Mouse (Mus musculus): ENCODE measurements around the gene Mucl3. TPM values are rescaled to one million over a fixed set of nuclear protein-coding genes. Genes with fewer than 3 reads are reported as not detected.

Mucl3 gene
- polyA plus RNA-seq, 1 experiment from 2014 or later, result 0.12 TPM

DNA sequence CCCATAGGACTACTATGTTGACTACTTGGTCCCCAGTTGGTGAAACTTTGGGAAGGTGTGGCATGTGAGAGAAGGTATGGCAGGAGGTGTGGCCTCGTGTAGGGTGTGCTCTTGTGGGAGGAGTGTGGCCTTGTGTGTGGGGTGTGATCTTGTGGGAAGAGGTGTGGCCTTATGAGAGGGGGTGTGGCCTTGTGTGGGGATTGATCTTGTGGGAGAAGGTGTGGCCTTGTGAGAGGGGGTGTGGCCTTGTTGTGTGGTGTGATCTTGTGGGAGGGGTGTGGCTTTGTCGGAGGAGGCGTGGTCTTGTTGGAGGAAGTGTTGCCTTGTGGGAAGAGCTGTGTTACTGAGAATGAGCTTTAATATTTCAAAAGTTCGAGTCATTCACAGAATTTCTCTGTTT lies 26.4 kb downstream of the Mucl3 start:
- no peaks in the 10 kb centered on the region for H3K36me3 ChIP-seq (replicated peaks)
- H3K4me1 ChIP-seq, result no peaks in the 10 kb centered on the region
- H3K27me3 ChIP-seq (ENCODE audit: poor library complexity, severe bottlenecking), result no peaks in the 10 kb centered on the region
- no peak overlapping the region for H3K4me3 ChIP-seq
- WGBS, result 83% methylated on average over 4 of the region's 4 CpGs
- H3K27ac ChIP-seq, result no peak overlapping the region
- DNase-seq (ENCODE audit: extremely low spot score, low spot score), result no peak
- peaks cover 3% of the 10 kb centered on the region; the same call in 1 of the 2 replicates for H3K9me3 ChIP-seq

DNA sequence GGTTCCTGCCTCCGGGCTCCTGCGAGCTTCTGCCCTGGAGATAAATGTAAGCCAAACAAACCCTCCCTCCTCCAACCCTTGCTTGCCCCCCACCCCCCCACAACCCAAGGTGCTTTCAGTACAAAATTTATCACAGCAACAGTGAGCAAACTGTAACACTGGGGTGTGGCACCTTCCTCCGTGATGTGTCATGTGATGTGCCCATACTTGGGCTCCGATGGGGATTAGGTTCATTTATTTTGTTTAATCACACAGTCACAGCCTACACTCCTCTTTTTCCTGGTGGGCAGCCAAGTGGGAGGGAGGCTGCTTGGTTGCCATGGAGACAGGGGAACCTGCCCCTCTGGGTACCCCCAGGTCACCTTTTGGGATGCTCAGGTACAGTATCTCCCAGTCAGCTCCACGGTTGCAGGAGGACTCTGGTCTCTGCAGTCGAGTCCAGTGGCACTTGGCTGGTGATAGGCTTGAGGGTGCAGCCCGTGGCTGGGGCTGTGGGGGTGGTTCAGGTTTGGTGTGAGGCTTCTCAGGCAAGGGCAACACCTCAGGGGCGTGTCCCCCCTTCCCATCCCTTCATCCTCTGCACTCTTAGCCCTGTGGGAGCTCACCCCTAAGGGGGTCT lies 41.6 kb downstream of the Mucl3 start:
- WGBS, result 59% methylated on average over 8 of the region's 8 CpGs

DNA sequence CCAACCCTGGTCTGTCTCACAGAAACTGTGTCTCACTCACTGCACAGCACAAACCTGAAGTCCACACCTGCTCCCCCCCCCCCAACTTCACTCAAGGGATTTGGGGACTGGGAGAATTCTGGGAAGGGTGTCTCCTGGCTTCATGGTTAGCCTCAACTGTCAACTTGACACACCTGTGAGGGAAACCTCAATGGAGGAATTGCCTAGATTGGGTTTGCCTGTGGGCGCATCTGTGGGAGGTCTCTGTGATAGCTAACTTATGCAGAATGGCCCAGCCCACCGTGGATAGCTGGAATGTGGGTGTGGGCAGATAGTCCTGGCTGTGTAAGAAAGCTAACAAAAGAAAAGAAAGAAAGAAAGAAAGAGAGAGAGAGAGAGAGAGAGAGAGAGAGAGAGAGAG lies 42.2 kb downstream of the Mucl3 start, which contains the start of gene Sfta2:
Sfta2 (plus strand) TSS at position 301 of the 400 bp plus-strand sequence.
- DNase-seq (ENCODE audit: extremely low spot score, low spot score), result no peak
- H3K4me3 ChIP-seq, result no peak within 1 kb of the TSS
- peaks cover 6% of the 10 kb centered on the region; the same call in 1 of the 2 replicates for H3K9me3 ChIP-seq
- H3K4me1 ChIP-seq, result 0 out of 2 replicates have a peak, but pooled peaks cover 10% of the 10 kb centered on the region
- H3K27ac ChIP-seq, result no peak within 1 kb of the TSS
- 67% methylated on average over 2 of the region's 2 CpGs for WGBS
- H3K27me3 ChIP-seq (ENCODE audit: poor library complexity, severe bottlenecking), result no peaks in the 10 kb centered on the region
- no peaks in the 10 kb centered on the region for H3K36me3 ChIP-seq (replicated peaks)

More for the DNA sequence above, 41.6 kb downstream of the Mucl3 start:
- H3K4me3 ChIP-seq, result no peak overlapping the region
- no peaks in the 10 kb centered on the region for H3K36me3 ChIP-seq (replicated peaks)
- peaks cover 6% of the 10 kb centered on the region; the same call in 1 of the 2 replicates for H3K9me3 ChIP-seq
- no peaks in the 10 kb centered on the region for H3K27me3 ChIP-seq (ENCODE audit: poor library complexity, severe bottlenecking)
- H3K27ac ChIP-seq, result no peak overlapping the region
- no peak for DNase-seq (ENCODE audit: extremely low spot score, low spot score)
- 0 out of 2 replicates have a peak, but pooled peaks cover 10% of the 10 kb centered on the region for H3K4me1 ChIP-seq

DNA sequence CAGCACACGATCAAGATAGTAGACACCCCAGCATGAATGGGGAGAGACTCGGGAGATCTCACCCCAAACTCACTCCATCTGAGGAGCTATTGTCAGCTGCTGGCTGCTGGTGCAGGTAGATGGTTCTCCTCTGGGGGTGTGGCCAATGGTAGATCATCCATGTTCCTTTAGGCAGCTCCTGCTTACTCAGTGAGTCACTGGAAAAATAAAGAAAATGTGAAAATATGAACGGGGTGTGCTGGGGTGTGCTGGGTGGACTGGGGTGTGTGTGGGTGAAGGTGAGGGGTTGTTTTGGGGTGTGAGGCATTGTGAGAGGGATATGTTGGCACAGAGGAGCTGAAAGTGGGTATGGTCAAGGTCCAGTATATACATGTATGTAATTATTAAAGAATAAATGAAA lies 46.1 kb downstream of the Mucl3 start:
- Histone ChIP-seq H3K4me1 (0 out of 2 replicates have a peak, but pooled peaks cover 10% of the 10 kb centered on the region), H3K4me3 (no peak overlapping the region), H3K36me3 (replicated peaks) (no peaks in the 10 kb centered on the region), H3K27ac (no peak overlapping the region), H3K27me3 (ENCODE audit: poor library complexity, severe bottlenecking) (no peaks in the 10 kb centered on the region), H3K9me3 (peaks cover 6% of the 10 kb centered on the region; the same call in 1 of the 2 replicates)
- no peak for DNase-seq (ENCODE audit: extremely low spot score, low spot score)
- WGBS, result 90% methylated on average over 3 of the region's 3 CpGs

DNA sequence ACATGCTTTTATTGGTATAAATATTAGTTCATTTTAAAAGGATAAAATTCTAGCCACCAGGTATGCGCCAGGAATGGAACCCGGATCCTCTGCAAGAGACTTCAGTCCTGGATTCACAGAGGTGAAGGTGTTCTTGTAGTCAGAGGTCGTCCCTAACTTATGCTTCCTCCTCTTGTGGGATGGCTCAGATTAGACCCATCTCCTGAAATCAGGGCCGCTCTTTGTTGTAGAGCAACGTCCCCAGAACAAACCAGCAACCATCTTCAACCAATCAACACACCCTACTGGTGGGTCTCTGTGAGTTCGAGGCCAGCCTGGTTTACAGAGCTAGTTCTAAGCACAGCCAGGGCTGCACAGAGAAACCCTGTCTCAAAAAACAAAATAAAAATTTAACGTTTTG lies 49.0 kb downstream of the Mucl3 start:
- DNase-seq (ENCODE audit: extremely low spot score, low spot score), result no peak
- Histone ChIP-seq H3K9me3 (peaks cover 6% of the 10 kb centered on the region; the same call in 1 of the 2 replicates), H3K36me3 (replicated peaks) (no peaks in the 10 kb centered on the region), H3K4me1 (0 out of 2 replicates have a peak, but pooled peaks cover 3% of the 10 kb centered on the region), H3K27ac (no peak overlapping the region), H3K27me3 (ENCODE audit: poor library complexity, severe bottlenecking) (no peaks in the 10 kb centered on the region), H3K4me3 (no peak overlapping the region)
- WGBS, result 83% methylated on average over 7 of the region's 7 CpGs

DNA sequence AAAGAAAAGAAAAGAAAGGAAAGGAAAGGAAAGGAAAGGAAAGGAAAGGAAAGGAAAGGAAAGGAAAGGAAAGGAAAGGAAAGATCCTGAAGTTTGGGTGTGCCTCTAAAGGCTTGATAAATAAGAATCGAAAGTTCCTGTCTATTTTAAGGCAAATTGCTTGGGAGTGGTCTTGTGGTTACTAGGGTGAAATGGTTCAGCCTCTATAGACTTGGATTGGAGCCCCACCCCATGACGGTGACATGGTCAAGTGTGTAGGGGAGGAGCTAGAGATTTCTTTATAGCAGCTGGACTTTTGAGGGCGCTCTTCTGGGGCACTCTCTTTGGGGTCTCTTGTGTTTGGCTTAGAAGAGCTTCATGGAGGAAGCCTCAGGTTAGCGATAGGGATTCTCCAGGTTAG lies 49.7 kb downstream of the Mucl3 start:
- no peaks in the 10 kb centered on the region for H3K36me3 ChIP-seq (replicated peaks)
- WGBS, result 43% methylated on average over 4 of the region's 4 CpGs
- no peaks in the 10 kb centered on the region for H3K27me3 ChIP-seq (ENCODE audit: poor library complexity, severe bottlenecking)

DNA sequence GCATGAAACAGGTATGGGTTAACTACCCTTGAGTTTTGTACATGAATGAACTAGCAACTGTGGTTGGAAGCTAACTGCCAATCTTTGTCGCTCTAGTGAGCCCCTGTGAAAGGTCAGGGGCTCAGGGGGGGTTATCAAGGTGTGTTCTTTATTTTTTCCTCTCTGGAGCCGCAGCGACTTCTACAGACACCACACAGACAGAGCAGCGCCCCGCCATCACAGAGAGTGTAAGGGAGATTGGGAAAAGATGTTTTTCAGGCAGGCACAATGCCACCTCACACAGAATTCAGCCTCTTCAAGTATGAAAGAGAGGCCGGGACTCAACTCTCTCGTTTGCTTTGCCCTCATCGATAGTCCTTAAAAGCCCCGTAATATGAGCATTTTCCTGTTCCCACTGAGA lies 51.4 kb downstream of the Mucl3 start:
- H3K27me3 ChIP-seq (ENCODE audit: poor library complexity, severe bottlenecking), result no peaks in the 10 kb centered on the region
- no peak overlapping the region for H3K4me3 ChIP-seq
- no peak for DNase-seq (ENCODE audit: extremely low spot score, low spot score)
- H3K36me3 ChIP-seq (replicated peaks), result no peaks in the 10 kb centered on the region
- H3K27ac ChIP-seq, result no peak overlapping the region
- peaks cover 8% of the 10 kb centered on the region for H3K9me3 ChIP-seq
- H3K4me1 ChIP-seq, result peaks cover 8% of the 10 kb centered on the region
- WGBS, result 90% methylated on average over 9 of the region's 9 CpGs

More for the DNA sequence above, 49.7 kb downstream of the Mucl3 start:
- H3K4me3 ChIP-seq, result no peak overlapping the region
- H3K9me3 ChIP-seq, result peaks cover 6% of the 10 kb centered on the region; the same call in 1 of the 2 replicates
- no peak overlapping the region for H3K27ac ChIP-seq
- H3K4me1 ChIP-seq, result 0 out of 2 replicates have a peak, but pooled peaks cover 3% of the 10 kb centered on the region
- no peak for DNase-seq (ENCODE audit: extremely low spot score, low spot score)

DNA sequence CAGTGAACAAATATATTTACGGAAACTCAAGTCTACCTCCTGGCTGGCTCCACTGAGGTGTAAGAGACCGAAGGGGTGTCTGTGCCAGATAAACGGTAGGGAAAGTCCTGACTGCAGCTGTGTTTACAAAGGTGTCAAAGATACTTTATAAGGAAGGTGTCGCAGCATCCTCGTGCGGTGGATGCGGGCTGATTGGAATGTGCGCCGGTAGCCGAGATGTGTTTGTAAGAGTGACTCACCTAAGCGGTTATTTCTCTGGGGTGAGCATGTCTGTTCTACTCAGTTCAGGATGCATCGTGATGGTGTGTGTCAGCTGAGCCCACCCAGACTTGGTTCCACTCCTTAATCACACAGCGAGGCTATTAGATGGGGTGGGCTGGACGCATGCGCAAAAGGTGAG lies 51.8 kb downstream of the Mucl3 start:
- Histone ChIP-seq H3K4me1 (peaks cover 8% of the 10 kb centered on the region), H3K27ac (no peak overlapping the region), H3K36me3 (replicated peaks) (no peaks in the 10 kb centered on the region), H3K4me3 (no peak overlapping the region), H3K9me3 (peaks cover 5% of the 10 kb centered on the region), H3K27me3 (ENCODE audit: poor library complexity, severe bottlenecking) (no peaks in the 10 kb centered on the region)
- no peak for DNase-seq (ENCODE audit: extremely low spot score, low spot score)
- WGBS, result 94% methylated on average over 15 of the region's 15 CpGs

DNA sequence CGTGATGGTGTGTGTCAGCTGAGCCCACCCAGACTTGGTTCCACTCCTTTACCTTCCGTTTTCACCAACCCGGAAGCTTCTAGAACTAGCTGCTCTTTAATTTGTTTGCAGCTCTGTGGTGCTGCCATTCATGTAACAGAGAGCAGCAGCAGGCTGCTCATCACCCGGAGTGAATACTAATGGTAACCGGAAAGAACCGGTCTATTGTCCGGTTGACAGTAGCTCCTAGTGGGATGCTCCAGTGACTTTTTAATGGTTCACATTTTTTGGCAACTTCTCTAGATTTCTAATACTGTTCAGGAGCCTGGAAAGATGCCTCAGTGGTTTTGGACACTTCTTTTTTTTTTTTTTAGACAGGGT lies 52.3 kb downstream of the Mucl3 start:
- Histone ChIP-seq H3K27me3 (ENCODE audit: poor library complexity, severe bottlenecking) (no peaks in the 10 kb centered on the region), H3K36me3 (replicated peaks) (no peaks in the 10 kb centered on the region), H3K9me3 (peaks cover 4% of the 10 kb centered on the region; the same call in 1 of the 2 replicates), H3K4me1 (peaks cover 8% of the 10 kb centered on the region), H3K27ac (no peak overlapping the region), H3K4me3 (no peak overlapping the region)
- WGBS, result 94% methylated on average over 7 of the region's 7 CpGs
- no peak for DNase-seq (ENCODE audit: extremely low spot score, low spot score)

DNA sequence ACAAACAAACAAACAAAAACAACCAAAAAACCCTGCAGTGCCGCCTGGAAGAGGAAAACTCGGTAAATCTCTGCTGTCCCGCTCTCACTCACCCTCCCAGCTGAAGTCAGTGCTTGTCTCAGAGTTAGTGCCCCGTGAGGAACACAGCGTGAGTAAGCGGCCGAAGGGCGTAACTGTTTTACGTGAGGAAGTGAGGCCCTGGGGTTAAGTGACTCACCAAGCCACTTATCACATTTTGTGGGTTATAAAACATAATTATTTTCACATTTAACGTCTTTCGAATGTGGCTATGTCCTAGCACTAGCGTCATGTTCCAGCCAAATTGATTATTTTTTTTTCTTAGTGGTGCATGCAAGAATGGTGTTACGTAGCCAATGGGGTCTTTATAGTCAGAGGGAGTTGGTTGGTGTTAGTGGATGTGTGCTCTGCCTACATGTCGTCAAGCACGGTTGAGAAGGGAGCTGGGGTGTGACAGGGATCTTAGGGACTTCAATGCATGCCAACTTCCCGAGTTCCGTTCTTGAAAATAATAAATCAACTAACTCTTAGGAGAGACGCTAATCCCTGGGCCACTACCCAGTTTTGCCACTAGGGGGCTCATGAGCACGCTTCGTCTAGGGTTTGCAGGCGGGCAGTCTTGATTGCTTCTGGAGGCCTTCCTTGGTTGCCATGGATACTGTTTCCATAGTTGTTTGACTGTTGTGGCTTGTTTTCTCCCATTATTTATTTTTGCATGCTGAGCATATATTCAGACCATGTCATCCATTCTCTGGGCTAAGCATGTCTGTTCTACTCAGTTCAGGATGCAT lies 52.9 kb downstream of the Mucl3 start:
- Histone ChIP-seq H3K4me1 (peaks cover 8% of the 10 kb centered on the region), H3K9me3 (peaks cover 4% of the 10 kb centered on the region; the same call in 1 of the 2 replicates), H3K27ac (no peak overlapping the region), H3K36me3 (replicated peaks) (no peaks in the 10 kb centered on the region), H3K4me3 (no peak overlapping the region), H3K27me3 (ENCODE audit: poor library complexity, severe bottlenecking) (no peaks in the 10 kb centered on the region)
- WGBS, result 67% methylated on average over 21 of the region's 21 CpGs
- peak; percentile 77 for DNase-seq (ENCODE audit: extremely low spot score, low spot score)

DNA sequence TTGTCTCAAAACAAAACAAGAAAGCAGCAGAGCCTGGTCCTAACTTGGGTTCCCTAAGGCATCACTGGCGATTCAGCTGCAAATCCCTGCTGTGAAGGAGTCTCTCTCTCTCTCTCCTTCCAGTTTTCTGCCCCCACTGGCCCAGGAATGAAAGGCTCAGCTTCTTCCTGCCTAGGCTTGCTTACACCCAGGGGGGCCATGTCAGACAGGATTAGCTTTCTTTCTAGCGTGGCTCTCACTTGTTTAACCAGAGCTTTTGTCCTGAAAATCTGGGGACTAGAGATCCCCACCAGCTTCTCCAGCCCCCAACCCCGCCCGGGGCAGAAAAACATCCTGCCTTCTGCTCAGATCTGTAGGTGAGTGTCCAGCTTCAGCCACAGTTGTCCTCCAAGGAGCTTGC lies 55.1 kb downstream of the Mucl3 start:
- H3K4me1 ChIP-seq, result peaks cover 13% of the 10 kb centered on the region
- no peak for DNase-seq (ENCODE audit: extremely low spot score, low spot score)
- no peak overlapping the region for H3K4me3 ChIP-seq
- WGBS, result 14% methylated on average over 4 of the region's 4 CpGs
- no peaks in the 10 kb centered on the region for H3K36me3 ChIP-seq (replicated peaks)
- no peaks in the 10 kb centered on the region for H3K27me3 ChIP-seq (ENCODE audit: poor library complexity, severe bottlenecking)
- H3K27ac ChIP-seq, result peak overlapping the region; percentile 54; the same call in 1 of the 2 replicates
- H3K9me3 ChIP-seq, result peaks cover 4% of the 10 kb centered on the region; the same call in 1 of the 2 replicates

DNA sequence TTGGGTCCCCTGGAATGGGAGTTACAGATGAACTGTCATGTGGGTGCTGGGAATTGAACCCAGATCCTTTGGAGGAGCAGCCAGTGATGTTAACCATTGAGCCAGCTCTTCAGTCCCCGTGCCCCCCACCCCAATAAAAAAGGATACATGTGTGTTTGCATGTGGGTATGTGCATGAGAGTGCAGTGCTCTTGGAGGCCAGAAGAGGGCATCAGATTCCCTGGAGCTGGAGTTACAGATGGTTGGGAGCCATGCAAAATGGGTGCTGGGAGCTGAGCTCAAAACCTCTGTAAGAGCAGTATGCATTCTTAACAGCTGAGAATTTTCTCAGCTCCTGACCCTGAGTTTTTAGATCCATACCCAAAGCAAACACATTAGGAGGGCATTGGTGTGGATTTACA lies 56.2 kb downstream of the Mucl3 start:
- no peak for DNase-seq (ENCODE audit: extremely low spot score, low spot score)
- no peaks in the 10 kb centered on the region for H3K27me3 ChIP-seq (ENCODE audit: poor library complexity, severe bottlenecking)
- H3K4me3 ChIP-seq, result no peak overlapping the region
- no peak overlapping the region for H3K27ac ChIP-seq
- peaks cover 4% of the 10 kb centered on the region; the same call in 1 of the 2 replicates for H3K9me3 ChIP-seq
- peaks cover 13% of the 10 kb centered on the region for H3K4me1 ChIP-seq
- H3K36me3 ChIP-seq (replicated peaks), result no peaks in the 10 kb centered on the region
- WGBS, result 93% methylated on average over 1 of the region's 1 CpGs

Measured in forebrain, embryonic 10.5 days (tissue).